Mouse (Mus musculus): ENCODE data around the gene Tmem262. TPM values are rescaled to one million over a fixed set of nuclear protein-coding genes. Genes with fewer than 3 reads are reported as not detected.

Tmem262 gene
- polyA plus RNA-seq, 1 experiment from 2014 or later, result not detected

DNA sequence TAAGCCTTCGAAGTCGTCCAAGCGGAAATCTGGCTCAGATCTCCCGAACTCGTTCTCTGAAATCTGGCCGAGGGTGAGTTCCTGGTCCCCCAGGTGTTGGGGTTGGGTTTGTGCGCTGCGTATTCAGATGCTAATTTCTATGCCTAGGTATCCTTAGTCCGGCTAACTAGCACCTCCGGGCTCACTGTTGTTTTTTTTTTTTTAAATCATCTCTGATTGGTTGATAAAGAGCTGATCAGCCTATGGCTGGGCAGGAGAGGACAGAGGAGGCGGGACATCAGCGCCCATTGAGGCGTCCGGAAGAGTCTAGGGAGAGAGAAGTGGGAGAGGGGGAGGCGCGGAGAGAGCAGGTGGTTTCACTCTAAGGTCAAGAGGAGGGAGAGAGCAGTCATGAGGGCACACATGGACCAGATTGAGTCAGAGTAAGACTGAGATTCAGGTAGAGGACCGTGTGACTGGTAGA is 5.6 kb downstream of the Tmem262 start:
- peak overlapping the region; percentile 81 for H3K4me3 ChIP-seq
- H3K36me3 ChIP-seq, result peaks cover 64% of the 10 kb centered on the region
- WGBS, result under 1% methylated on average over 17 of the region's 17 CpGs
- H3K27ac ChIP-seq, result peak overlapping the region; percentile 87
- DNase-seq (ENCODE audit: low spot score), result peak; percentile 92
- H3K4me1 ChIP-seq, result peaks cover 16% of the 10 kb centered on the region
- H3K27me3 ChIP-seq (ENCODE audit: insufficient read depth, poor library complexity, severe bottlenecking), result no peaks in the 10 kb centered on the region
- no peaks in the 10 kb centered on the region for H3K9me3 ChIP-seq

DNA sequence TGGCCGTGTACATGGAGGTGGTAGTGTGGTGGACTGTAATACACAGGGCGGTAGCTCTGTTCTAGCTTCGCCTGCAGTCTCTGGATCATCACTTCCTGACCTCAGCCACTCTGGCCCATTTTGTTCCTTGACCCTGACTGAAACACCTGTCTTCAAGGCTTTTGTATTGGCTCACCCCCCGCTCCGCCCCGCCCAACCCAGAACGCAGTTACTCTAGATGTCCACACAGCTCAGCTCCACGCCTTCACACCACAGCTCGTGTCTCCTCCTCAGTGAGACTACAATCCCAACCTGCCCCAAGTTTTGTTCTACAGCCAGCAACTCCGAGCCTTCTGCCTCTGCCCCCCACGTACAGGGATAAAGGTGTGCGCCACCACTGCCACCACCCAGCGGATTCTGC is 9.0 kb downstream of the Tmem262 start:
- 96% methylated on average over 13 of the region's 13 CpGs for WGBS
- peaks cover 10% of the 10 kb centered on the region for H3K4me1 ChIP-seq
- peaks cover 64% of the 10 kb centered on the region for H3K36me3 ChIP-seq
- H3K4me3 ChIP-seq, result no peak overlapping the region
- H3K27me3 ChIP-seq (ENCODE audit: insufficient read depth, poor library complexity, severe bottlenecking), result no peaks in the 10 kb centered on the region
- H3K9me3 ChIP-seq, result no peaks in the 10 kb centered on the region
- no peak for DNase-seq (ENCODE audit: low spot score)
- H3K27ac ChIP-seq, result no peak overlapping the region

DNA sequence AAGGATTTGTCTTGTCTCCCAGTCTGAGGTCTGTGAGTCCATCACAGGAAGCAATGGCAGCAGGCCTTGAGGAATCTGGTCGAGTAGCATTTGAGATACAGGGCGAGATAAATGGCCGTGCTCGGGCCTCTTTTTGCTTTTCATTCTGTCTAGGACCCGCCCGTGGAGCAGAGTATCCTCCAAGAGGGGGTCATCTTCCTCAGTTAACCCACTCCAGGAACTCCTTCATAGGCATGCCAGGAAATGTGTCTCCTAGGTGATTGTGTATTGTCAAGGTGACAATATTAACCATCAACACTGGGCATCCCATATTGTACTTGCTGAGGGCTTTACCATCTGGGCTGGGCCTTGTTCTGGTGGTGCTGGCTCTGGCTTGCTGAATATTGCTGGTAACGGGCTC is 14.3 kb downstream of the Tmem262 start, which contains the start of gene AC131692.1:
AC131692.1 (plus strand) TSS at position 301 of the 400 bp plus-strand sequence.
- Histone ChIP-seq H3K9me3 (no peaks in the 10 kb centered on the region), H3K36me3 (peaks cover 66% of the 10 kb centered on the region), H3K4me1 (no peaks in the 10 kb centered on the region), H3K4me3 (no peak within 1 kb of the TSS), H3K27me3 (ENCODE audit: insufficient read depth, poor library complexity, severe bottlenecking) (no peaks in the 10 kb centered on the region), H3K27ac (no peak within 1 kb of the TSS)
- WGBS, result 81% methylated on average over 7 of the region's 7 CpGs
- DNase-seq (ENCODE audit: low spot score), result no peak

DNA sequence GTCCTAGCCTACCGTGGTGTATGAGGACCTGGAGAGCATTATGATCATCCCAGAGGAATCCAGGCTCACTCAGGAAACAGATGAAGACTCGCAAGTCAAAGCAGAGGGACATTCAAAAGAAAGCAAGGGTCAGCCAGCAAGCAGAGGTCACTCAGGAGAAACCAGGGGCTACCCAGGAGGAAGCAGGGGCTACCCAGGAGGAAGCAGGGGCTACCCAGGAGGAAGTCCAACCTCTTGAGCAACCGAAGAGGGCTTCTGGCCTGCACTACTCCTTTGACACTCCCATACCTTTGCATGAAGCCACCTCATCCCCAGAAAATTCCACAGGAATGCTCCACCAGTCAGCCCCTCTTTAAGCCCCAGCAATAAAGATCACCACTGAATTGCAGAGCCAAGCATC is 18.0 kb downstream of the Tmem262 start:
- Histone ChIP-seq H3K36me3 (peaks cover 41% of the 10 kb centered on the region), H3K9me3 (no peaks in the 10 kb centered on the region)
- 89% methylated on average over 3 of the region's 3 CpGs for WGBS

DNA sequence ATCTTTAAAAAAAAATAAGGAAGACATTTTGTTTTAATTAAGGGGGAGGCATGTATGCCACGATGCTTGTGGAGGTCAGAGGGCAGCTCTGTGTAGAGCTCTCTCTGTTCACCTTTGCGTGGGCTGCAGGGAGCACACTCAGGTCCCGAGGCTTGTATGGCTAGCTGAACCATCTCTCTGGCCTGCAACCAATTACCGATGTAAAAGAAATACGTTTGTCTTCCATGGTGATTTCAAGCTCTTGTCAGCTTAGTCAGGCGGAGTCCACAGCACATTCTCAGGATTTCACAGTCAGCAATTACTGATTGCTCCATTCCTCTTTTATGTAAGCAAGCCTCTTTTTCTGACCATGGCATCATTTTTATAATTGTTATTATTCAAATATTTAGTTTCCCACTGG is 21.4 kb downstream of the Tmem262 start:
- WGBS, result 70% methylated on average over 6 of the region's 6 CpGs
- Histone ChIP-seq H3K4me3 (no peak overlapping the region), H3K27me3 (ENCODE audit: insufficient read depth, poor library complexity, severe bottlenecking) (no peaks in the 10 kb centered on the region), H3K4me1 (peaks cover 12% of the 10 kb centered on the region), H3K36me3 (peaks cover 19% of the 10 kb centered on the region), H3K9me3 (no peaks in the 10 kb centered on the region), H3K27ac (no peak overlapping the region)
- no peak for DNase-seq (ENCODE audit: low spot score)

More for the DNA sequence above, 18.0 kb downstream of the Tmem262 start:
- H3K4me1 ChIP-seq, result no peaks in the 10 kb centered on the region
- no peaks in the 10 kb centered on the region for H3K27me3 ChIP-seq (ENCODE audit: insufficient read depth, poor library complexity, severe bottlenecking)
- H3K4me3 ChIP-seq, result no peak overlapping the region
- H3K27ac ChIP-seq, result no peak overlapping the region
- no peak for DNase-seq (ENCODE audit: low spot score)

DNA sequence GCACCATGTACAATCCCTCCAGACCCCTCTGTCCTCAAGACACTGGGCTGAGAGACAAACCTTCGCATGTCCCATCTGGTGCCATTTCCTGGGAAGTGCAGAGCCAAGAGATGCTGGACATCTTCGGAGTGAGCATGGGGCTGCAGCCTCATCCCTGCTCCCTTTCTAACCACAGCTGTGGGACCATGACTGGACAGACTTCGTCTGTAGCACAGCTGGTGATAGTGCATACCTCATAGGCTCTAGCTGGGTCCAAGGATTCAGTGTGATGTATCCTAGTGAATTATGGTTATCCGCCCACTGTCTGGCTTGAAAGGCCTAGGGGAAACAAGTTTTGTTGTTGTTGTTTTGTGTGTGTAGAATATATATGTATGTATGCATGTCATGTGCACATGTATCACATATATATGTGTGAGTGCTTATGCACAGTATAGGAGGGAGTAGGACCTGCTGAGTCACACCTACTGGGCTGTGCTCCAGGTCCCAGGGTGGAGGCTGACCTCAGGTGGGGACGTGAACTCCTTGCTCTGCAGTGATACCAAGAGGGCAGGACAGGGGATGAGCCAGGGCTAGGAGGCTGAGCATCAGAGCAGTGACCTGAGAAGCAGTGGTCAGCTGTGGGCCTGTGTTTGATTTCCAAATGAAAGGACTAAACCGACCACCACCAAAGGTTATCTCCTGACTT is 22.5 kb downstream of the Tmem262 start:
- H3K4me3 ChIP-seq, result no peak overlapping the region
- DNase-seq (ENCODE audit: low spot score), result no peak
- H3K36me3 ChIP-seq, result peaks cover 19% of the 10 kb centered on the region
- H3K9me3 ChIP-seq, result no peaks in the 10 kb centered on the region
- 66% methylated on average over 6 of the region's 6 CpGs for WGBS
- peaks cover 17% of the 10 kb centered on the region for H3K4me1 ChIP-seq
- H3K27me3 ChIP-seq (ENCODE audit: insufficient read depth, poor library complexity, severe bottlenecking), result no peaks in the 10 kb centered on the region
- H3K27ac ChIP-seq, result no peak overlapping the region

DNA sequence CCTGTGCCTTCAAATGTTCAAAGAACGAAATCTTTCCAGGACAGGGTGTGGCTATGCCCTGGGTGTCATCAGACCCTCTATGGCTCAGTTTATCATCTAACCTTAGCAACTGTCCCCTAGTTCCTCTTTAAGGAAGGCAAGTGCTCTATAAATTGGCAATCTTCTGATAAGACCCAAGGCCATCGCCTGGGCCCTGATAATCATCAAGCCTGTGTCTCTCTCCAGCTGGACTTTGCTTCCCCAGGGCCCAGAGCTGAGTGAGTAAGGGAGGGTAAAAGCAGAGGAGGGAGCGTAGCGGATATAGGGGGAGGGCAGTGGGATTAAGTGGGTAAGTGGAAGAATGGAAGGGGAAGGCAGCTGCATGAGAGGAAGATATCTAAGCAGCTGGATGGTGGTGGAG is 24.6 kb downstream of the Tmem262 start:
- H3K9me3 ChIP-seq, result no peaks in the 10 kb centered on the region
- H3K27me3 ChIP-seq (ENCODE audit: insufficient read depth, poor library complexity, severe bottlenecking), result no peaks in the 10 kb centered on the region
- H3K27ac ChIP-seq, result no peak overlapping the region
- WGBS, result 54% methylated on average over 4 of the region's 4 CpGs
- peaks cover 6% of the 10 kb centered on the region; the same call in 1 of the 2 replicates for H3K36me3 ChIP-seq
- peaks cover 17% of the 10 kb centered on the region for H3K4me1 ChIP-seq
- no peak for DNase-seq (ENCODE audit: low spot score)
- no peak overlapping the region for H3K4me3 ChIP-seq

DNA sequence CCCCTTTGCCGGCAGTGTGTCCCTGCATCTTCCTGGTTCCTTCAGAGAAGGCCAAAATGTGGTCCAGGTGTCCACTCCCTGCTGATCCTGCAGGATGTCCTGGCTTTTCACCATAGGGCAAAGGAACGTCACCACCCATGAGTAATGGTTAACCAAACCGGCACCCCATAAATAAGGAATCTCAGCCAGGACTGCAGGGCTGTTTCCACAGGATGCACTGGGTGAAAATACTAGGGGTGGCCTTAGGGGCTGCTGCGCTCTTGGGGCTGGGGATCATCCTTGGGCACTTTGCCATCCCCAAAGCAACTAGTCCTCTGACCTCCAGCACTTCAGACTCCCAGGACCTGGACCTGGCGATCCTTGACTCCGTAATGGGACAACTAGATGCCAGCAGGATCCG is 25.8 kb downstream of the Tmem262 start, which contains the start of gene Naaladl1:
Naaladl1 (plus strand) TSS at position 197 of the 400 bp plus-strand sequence.
- Histone ChIP-seq H3K9me3 (no peaks in the 10 kb centered on the region), H3K4me1 (peaks cover 17% of the 10 kb centered on the region), H3K27me3 (ENCODE audit: insufficient read depth, poor library complexity, severe bottlenecking) (no peaks in the 10 kb centered on the region), H3K4me3 (no peak within 1 kb of the TSS), H3K27ac (no peak within 1 kb of the TSS), H3K36me3 (no peaks in the 10 kb centered on the region)
- 81% methylated on average over 7 of the region's 7 CpGs for WGBS
- DNase-seq (ENCODE audit: low spot score), result no peak

DNA sequence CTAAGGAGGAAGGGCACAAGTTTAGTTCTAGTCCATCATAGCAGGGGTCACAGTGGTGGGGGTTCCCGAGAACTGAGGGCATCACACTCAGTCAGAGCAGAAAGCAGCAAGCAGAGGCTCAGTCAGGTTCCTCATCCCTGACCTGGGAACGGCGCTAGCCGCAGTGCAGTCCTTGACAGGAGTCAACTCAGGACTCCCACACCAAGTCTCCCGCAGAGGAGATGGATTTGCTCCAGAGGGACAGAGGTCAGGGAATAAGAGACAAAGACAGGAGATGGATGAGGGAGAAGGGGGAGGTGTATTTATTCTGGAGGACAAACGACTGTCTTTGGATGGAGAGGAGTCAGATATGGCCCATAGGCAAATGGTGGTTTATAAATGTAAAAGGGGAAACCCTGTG is 33.3 kb downstream of the Tmem262 start:
- no peak for DNase-seq (ENCODE audit: low spot score)
- H3K27ac ChIP-seq, result no peak overlapping the region
- no peaks in the 10 kb centered on the region for H3K27me3 ChIP-seq (ENCODE audit: insufficient read depth, poor library complexity, severe bottlenecking)
- WGBS, result 62% methylated on average over 6 of the region's 6 CpGs
- H3K4me1 ChIP-seq, result peaks cover 20% of the 10 kb centered on the region
- no peak overlapping the region for H3K4me3 ChIP-seq
- peaks cover 41% of the 10 kb centered on the region for H3K36me3 ChIP-seq
- no peaks in the 10 kb centered on the region for H3K9me3 ChIP-seq

DNA sequence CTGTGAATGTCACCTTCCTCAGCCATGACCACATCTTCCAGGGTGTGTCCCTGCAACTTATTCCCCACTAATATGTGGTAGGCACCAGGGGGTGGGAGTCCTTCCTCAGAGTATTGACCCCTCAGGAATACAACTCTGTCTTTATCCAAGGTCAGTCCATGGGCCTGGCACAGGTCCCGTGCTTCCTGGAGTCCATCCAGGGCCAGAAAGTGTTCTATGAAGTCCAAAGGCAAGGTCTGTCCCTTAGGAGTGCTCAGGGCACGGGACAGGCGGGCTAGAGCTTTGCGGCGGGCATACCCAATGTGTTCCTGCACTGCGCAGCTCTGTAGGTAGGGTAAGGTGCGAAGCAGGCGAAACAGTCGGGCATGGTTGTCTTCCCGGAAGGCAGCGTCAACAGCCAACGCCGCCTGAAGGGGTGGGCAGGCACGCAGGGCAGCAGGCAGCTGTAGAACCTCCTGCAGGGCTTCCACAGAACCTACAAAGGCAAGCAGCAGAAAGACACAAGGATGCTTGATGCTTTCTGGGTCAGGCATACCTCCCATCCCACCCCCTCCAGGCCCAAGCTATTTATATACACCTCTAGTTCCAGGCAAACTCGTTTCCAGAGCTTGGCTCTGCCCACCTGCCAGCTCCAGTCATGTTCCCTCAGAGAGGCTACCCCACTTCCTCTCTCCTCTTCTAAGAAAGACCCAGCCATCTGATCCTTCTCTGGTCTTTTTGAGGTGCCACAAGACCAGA is 36.4 kb downstream of the Tmem262 start:
- no peak for DNase-seq (ENCODE audit: low spot score)
- peak overlapping the region; percentile 92 for H3K4me3 ChIP-seq
- H3K36me3 ChIP-seq, result peaks cover 45% of the 10 kb centered on the region
- peaks cover 27% of the 10 kb centered on the region for H3K4me1 ChIP-seq
- 89% methylated on average over 15 of the region's 15 CpGs for WGBS
- H3K9me3 ChIP-seq, result no peaks in the 10 kb centered on the region
- H3K27me3 ChIP-seq (ENCODE audit: insufficient read depth, poor library complexity, severe bottlenecking), result no peaks in the 10 kb centered on the region
- H3K27ac ChIP-seq, result no peak overlapping the region

DNA sequence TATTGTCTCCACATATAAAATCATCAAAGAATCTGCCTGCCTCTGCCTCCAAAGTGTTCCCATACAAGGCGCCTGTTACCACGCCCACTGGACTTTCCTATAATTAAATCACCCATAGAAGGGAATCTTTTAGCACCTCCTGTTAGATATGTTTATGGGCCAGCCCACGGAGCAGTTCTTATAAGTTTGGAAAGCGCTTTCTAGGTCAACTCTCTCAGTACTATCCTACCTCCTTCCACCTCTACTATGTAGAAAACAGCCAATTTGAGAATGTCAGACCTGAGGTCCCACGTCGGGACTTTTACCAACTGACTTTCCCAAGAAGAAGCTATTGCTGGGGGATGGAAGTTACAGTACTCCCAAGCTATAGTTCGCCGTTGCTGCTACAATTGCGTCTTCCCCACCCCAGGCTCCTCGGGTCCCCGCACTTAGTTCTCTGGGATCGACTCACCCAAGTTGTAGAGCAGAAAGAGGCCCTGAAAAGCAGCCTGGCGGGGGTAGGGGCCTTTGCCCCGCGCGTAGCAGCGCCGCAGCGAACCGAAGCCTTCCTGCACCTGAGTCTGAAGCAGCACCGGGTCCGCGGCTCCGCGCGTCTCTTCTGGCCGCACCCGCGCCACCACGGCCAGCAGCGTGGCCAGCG is 37.6 kb downstream of the Tmem262 start:
- WGBS, result 4% methylated on average over 32 of the region's 32 CpGs
- H3K27me3 ChIP-seq (ENCODE audit: insufficient read depth, poor library complexity, severe bottlenecking), result no peaks in the 10 kb centered on the region
- H3K9me3 ChIP-seq, result no peaks in the 10 kb centered on the region
- peak overlapping the region; percentile 92 for H3K4me3 ChIP-seq
- peak; percentile 80 for DNase-seq (ENCODE audit: low spot score)
- peaks cover 42% of the 10 kb centered on the region for H3K36me3 ChIP-seq
- peak overlapping the region; percentile 97 for H3K27ac ChIP-seq
- H3K4me1 ChIP-seq, result peaks cover 37% of the 10 kb centered on the region

DNA sequence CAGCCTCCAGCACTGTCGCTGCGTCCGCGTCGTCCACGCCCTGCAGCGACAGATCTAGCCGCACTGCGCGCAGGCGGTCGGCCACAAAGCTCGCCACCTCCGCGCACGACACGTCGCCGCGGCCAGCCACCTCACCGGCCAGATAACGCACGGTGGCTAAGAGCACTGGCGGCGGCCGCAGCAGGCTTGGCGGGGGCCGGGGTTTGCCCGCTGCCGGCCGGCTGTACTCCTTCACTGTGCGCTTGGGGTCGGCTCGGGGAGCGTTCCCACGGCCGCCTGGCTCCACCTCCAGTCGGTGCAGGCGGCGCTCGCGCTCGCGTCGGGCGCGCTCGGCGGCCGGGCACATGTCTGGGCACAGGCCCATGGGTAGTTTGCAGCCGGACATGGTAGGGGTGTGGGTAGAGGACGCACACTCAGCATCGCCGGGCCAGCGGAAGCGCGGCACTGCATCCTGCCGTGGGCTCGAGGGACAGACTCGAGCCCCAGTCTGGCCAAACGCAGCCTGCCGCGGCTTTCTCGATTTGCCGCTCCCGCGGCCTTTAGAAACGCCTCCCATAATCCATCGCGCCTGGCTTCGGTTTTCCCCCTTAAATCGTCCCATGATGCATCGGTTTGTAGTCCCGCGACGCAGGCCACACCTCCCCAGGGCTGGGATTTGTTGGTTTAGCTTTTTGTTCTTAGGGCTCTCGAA is 38.3 kb downstream of the Tmem262 start, which contains the start of gene Sac3d1:
Sac3d1 (minus strand) TSS at position 665 of the 691 bp plus-strand sequence.
- under 1% methylated on average over 65 of the region's 77 CpGs for WGBS
- H3K9me3 ChIP-seq, result no peaks in the 10 kb centered on the region
- no peaks in the 10 kb centered on the region for H3K27me3 ChIP-seq (ENCODE audit: insufficient read depth, poor library complexity, severe bottlenecking)
- H3K36me3 ChIP-seq, result peaks cover 35% of the 10 kb centered on the region
- peak within 1 kb of the TSS; percentile 92 for H3K4me3 ChIP-seq
- peaks cover 37% of the 10 kb centered on the region for H3K4me1 ChIP-seq
- H3K27ac ChIP-seq, result peak within 1 kb of the TSS; percentile 97
- DNase-seq (ENCODE audit: low spot score), result peak; percentile 96
